Mouse (Mus musculus) ES-E14 (cell line): ENCODE measurements around the gene Zfp784.
A peak's percentile ranks its signal among the peaks of the same experiment; 100 is the strongest.

Experiments used
- CHD2 ChIP-seq: IDR thresholded peaks from 2 replicates; pipeline ENCODE4 v1.6.1; 2014; ENCODE audit warnings: mild to moderate bottlenecking, low read depth, low read length, inconsistent platforms
- HCFC1 ChIP-seq: IDR thresholded peaks from 2 replicates; pipeline ENCODE4 v1.6.1; 2012; ENCODE audit warnings: low read length, inconsistent platforms, borderline replicate concordance; ENCODE audit not compliant: insufficient read depth
- MAFK ChIP-seq: IDR thresholded peaks from 2 replicates; pipeline ENCODE4 v1.6.1; 2014; ENCODE audit warnings: mild to moderate bottlenecking, low read depth, low read length, inconsistent platforms; ENCODE audit not compliant: insufficient read depth
- ZC3H11A ChIP-seq: IDR thresholded peaks from 2 replicates; pipeline ENCODE4 v1.6.1; 2012; ENCODE audit warnings: low read depth, mild to moderate bottlenecking, inconsistent platforms, low read length, borderline replicate concordance
- ZNF384 ChIP-seq: IDR thresholded peaks from 2 replicates; pipeline ENCODE4 v1.6.1; 2012; ENCODE audit warnings: low read depth, low read length, inconsistent platforms

GRCm38 (mm10) chr7:5015118-5016001 is 22.9 kb downstream of the Zfp784 start, which contains the start of gene Gm44973:
- no peak for TF ChIP-seq HCFC1
- TF ChIP-seq CHD2 = no peak
- TF ChIP-seq ZNF384 = no peak
- TF ChIP-seq MAFK = peak; percentile 67
- no peak for TF ChIP-seq ZC3H11A
